Mouse (Mus musculus): ENCODE measurements at regions not wholly inside any gene's neighbourhood (a gene's known extent, or its start where the extent isn't known, plus 50 kb on each side); places are given as distances from the start of the nearest gene placed in this dataset.

DNA sequence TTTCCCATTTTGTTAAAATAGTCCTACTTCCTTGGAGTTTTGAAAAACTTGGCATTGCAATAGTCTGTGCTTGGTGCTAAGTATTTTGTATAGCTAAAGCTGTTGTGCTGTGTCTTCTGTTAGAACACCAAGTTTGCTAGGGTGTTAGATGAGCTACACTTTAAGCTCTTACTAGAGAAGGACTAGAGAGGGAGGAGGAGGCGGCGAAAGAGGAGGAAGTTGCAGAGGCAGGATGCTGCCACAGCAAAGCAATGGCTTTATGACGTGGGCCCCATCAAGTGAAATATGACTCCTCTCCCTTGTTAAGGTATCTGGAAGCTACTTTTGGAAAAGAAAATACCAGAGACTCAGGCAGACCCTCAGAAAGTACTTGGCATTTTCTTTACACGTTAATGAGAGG, 167.8 kb upstream of the Pik3r1 start:
- DNase-seq (ENCODE audit: low read depth, low spot score), result no peak

DNA sequence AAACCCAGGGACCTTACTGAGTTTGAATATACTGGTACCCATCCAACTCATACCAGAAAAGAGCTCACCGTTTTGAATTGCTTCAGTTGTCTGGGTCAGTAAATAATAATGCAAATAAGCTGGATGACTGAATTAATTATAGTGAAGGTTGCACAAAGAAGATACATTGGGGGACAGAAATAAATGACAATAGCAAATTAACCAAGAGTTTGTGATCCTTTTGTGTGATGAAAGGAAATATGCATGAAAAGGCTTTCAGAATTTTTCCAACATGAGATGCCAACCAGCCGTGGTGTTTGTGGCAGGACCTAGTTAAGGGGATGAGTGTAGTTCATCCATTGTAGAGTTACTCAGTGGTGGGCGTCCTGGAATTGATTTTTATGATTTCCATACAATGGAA, 186.5 kb upstream of the Pik3r1 start:
- DNase-seq (ENCODE audit: low read depth, low spot score), result no peak

GRCm38 (mm10) chr13:101955806-101956418, 187.9 kb upstream of the Pik3r1 start:
- DNase-seq (ENCODE audit: low read depth, low spot score), result no peak

- DNase-seq (ENCODE audit: low read depth, low spot score), result no peak
These were observed 189.8 kb upstream of the Pik3r1 start for GRCm38 (mm10) chr13:101957782-101958181.

- no peak for DNase-seq (ENCODE audit: low read depth, low spot score)
These were observed 197.5 kb upstream of the Pik3r1 start for GRCm38 (mm10) chr13:101965537-101965936.

DNA sequence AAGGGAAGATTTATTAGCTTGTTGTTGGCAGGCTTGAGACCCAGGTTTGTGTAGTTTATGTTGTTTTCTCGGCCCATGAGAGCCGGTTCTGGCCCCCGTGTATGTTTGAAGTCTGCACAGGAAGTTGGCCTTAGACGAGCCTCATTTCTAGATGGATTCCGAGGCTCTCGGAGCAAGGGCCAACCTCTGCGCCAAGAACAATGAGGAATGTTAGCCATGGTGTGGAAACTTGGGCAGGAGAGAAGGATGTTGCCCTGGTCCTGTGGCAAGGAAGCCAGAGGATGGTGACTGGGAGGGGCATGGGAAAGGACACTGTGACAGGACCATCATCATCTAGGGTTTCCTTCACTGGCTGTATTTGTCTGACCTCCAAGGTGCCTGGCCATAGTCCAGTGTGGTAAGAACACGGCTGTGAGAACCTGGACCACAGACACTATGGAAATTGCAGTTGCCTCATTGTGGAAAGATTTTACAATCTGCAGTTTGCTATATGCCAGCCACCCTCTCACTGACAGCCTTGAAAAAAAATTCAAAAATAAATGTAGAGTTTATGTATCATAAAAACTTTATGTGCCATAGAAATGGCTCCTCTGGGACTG, 198.9 kb upstream of the Pik3r1 start:
- DNase-seq (ENCODE audit: low read depth, low spot score), result no peak

DNA sequence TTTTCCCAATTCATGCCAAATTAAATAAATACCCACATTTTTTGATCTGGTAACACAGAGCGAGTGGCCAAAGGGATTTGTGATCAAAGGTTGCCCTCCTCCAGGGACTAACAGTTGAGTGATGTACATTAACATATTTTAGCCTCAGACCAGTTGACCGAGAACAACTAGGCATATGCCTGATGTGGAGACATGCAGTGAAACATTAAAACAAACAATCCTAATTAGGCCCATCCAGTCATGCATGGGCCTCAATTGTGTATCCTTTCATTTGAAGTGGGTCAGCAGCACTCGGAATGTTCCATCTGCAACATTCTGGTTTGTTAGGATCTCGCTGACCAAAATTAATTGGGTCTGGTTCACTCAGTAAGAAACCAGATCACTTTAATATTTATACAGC, 199.4 kb upstream of the Pik3r1 start:
- no peak for DNase-seq (ENCODE audit: low read depth, low spot score)

DNA sequence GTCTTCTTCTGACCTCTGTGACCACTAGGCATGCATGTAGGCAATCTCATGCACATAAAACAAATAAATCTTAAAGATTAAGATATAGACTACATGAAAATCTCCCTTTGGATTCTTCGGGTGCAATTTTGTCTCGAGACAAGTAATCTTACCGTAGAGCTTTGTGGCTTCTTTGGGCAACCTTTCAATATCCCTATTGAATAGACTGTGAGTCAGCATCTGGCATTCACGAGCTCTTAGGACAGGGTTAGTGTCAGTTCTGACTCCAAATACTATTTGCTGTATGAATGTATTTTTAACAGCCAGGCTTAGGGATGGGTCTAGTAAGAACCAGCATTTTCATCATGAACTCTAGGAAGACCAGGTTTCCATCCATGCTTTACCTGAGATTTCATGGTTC, 208.7 kb upstream of the Pik3r1 start:
- no peak for DNase-seq (ENCODE audit: low read depth, low spot score)

DNA sequence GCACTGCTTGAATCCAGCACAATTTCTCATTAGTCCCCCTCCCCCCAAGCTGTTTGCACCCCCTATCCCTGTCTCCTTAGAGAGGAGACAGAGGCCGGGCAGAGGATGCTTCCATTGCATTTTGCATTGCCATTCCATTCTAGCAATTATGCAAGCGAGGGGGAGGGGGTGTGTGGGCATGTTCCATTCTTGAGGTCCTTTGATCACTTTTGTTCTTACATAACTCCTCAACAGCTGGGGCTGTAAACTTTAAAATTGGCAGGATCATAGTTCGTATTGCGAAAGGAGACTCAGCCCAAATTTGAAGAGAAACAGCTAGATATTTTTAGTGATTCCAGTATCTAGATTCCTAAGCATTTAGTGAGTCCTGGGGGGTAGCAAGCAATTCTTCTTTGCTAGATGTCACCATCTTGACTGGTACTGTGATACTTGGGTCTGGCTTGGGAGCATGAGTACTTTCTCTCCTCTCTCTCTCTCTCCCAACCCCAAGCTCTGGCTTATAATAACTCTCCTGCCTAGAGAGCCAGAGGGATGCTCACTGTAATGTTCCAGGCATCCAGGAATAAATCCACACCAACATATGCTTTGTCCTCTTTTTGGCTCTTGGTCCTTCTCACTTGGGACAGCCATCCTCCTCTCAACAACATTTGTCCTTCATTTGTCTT, 212.3 kb upstream of the Pik3r1 start:
- no peak for DNase-seq (ENCODE audit: low read depth, low spot score)

DNA sequence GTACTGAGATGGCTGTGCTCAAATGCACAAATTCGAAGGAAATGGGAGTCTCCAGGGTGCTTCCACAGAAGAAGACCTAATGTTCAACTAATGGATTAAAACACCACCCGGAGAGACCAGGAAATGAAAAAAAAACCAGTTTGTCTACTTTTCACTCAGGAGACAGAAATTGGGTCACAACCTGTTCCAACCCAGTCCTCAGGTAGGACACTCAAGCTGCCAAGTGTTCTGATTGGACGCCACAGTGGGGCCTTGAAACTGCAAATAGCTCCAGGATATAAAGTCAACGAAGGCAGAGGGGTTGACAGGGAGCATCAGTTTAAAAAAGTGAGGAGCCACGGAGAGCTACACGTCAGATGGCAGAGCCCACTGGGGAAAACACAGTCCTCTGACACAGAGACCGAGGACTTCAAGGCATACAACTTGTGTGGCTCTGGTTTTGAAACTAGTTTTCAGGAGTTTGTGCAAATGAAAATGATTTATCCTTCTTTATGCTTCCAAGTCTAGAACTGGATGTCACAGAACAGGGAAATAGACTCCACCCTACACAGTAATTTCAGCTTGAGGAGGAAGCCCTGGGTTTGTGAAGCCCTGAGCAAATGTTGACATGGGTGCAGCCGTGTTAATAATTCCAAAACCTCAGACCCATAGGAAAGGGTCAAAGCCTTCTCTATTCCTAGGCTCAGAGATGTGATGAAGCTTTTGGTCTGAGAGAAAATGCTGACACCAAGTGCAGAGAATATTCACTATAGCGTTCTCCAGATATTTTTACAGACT, 220.8 kb upstream of the Pik3r1 start:
- DNase-seq (ENCODE audit: low read depth, low spot score), result no peak

- no peak for DNase-seq (ENCODE audit: low read depth, low spot score)
These were observed 223.7 kb upstream of the Pik3r1 start for GRCm38 (mm10) chr13:101991729-101992128.

- no peak for DNase-seq (ENCODE audit: low read depth, low spot score)
These were observed 226.8 kb upstream of the Pik3r1 start for GRCm38 (mm10) chr13:101994779-101995178.

GRCm38 (mm10) chr13:101995529-101995928, 227.5 kb upstream of the Pik3r1 start:
- DNase-seq (ENCODE audit: low read depth, low spot score), result no peak

- DNase-seq (ENCODE audit: low read depth, low spot score), result no peak
These were observed 228.1 kb upstream of the Pik3r1 start for GRCm38 (mm10) chr13:101996144-101996543.

GRCm38 (mm10) chr13:101997415-101997814, 229.4 kb upstream of the Pik3r1 start:
- DNase-seq (ENCODE audit: low read depth, low spot score), result no peak

GRCm38 (mm10) chr13:102006565-102006964, 238.5 kb upstream of the Pik3r1 start:
- DNase-seq (ENCODE audit: low read depth, low spot score), result no peak

GRCm38 (mm10) chr13:102011965-102012364, 243.9 kb upstream of the Pik3r1 start:
- no peak for DNase-seq (ENCODE audit: low read depth, low spot score)

DNA sequence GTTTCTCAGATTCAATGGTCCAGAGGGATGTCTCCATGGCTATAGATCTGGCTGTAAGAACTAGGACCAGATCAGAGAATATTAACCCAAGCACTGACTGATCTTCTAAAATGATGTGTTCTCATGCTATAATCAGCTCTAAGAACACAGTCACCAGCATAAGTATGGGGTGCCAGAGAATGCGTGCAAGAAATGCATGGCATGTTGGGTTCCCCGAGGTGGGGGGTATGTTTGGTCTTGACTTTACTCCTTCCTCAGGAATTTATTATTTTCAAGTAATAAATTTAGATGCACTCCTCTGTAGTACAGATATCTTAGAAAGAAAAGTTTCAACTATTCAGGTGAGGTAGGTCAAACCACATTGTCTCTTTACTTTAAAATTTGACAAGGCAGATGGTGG, 246.5 kb upstream of the Pik3r1 start:
- DNase-seq (ENCODE audit: low read depth, low spot score), result no peak

- no peak for DNase-seq (ENCODE audit: low read depth, low spot score)
These were observed 246.9 kb upstream of the Pik3r1 start for GRCm38 (mm10) chr13:102014958-102015357.

- DNase-seq (ENCODE audit: low read depth, low spot score), result no peak
These were observed 248.5 kb upstream of the Pik3r1 start for GRCm38 (mm10) chr13:102016518-102016917.

DNA sequence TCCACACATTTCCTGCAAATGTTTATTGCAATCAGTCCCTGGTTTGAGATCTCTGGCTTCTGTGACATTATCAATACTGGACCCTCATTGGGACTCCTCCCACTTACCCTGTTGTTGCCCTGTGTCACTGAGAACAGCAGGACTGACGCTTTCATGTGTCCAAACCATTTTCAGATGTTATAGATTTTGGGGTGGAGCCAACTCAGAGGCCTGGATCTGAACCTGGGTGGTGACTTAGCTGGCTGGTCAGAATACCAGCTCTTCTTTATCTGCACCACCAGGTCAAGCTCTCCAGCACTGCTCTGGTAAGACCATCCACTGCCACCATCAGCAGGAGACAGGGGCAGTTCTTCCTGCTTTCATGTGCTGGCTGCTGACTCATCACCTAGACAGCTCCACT, 254.3 kb upstream of the Pik3r1 start:
- DNase-seq (ENCODE audit: low read depth, low spot score), result no peak

DNA sequence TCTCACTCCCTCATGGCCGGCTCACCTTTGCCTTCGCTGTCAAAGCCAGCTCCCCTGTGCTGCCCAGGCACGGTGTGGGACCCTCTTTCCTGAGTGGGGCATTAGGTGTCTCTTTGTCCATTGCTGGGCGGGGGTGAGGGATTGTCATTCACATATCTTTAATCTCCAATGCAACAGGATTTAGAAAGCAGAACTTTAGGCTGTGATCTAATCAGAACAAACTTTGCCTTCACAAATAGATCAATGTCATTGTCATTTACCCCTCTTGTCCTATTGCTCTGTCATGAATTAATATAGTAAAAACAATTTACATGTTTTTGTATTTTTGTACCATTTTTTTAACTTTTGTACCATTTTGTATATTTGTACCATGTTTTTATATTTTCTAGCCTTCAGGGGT, 254.7 kb upstream of the Pik3r1 start:
- DNase-seq (ENCODE audit: low read depth, low spot score), result no peak

DNA sequence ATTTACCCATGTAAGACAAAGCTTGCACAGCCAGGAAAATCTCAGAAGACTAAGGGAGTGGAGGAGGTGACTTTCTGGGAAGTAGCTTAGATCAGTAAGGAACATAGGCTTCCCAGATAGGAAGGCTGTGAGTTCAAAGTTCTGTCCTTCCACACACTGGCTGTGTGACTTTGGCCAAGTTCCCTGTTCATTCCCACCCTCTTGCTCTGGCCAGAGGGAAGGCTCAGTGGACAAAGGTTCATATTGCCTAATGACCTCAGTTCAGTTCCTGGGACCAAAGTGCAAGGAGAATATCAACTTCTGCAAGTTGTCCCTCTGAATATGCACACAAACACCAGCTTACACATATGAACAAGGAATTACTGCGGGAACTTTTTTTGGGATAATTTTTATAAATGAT, 255.6 kb upstream of the Pik3r1 start:
- DNase-seq (ENCODE audit: low read depth, low spot score), result no peak

All from mesoderm, embryonic 11.5 days (tissue).